Mouse (Mus musculus): ENCODE data around the gene Ficd.
"Not testable (repeated sequence)": the region's sequence is repeated elsewhere in the genome, so short reads cannot be mapped to it uniquely, and the experiment has no call there.

The Ficd gene

GRCm38 (mm10) chr5:113773664-113774063 lies 38.1 kb downstream of the Ficd start:
- peak; percentile 64 for DNase-seq (ENCODE audit: low read depth)

- DNase-seq (ENCODE audit: low read depth): no peak
These were observed 40.0 kb downstream of the Ficd start for GRCm38 (mm10) chr5:113775585-113775984.

- DNase-seq (ENCODE audit: low read depth): no peak
These were observed 40.7 kb downstream of the Ficd start for GRCm38 (mm10) chr5:113776128-113776895.

- DNase-seq (ENCODE audit: low read depth): no peak
These were observed 41.3 kb downstream of the Ficd start for GRCm38 (mm10) chr5:113776896-113777226.

- DNase-seq (ENCODE audit: low read depth): not testable (repeated sequence)
These were observed 42.1 kb downstream of the Ficd start for GRCm38 (mm10) chr5:113777728-113778127.

- DNase-seq (ENCODE audit: low read depth): no peak
These were observed 44.0 kb downstream of the Ficd start for GRCm38 (mm10) chr5:113779569-113779968.

GRCm38 (mm10) chr5:113780082-113780752 lies 44.6 kb downstream of the Ficd start:
- no peak for DNase-seq (ENCODE audit: low read depth)

- DNase-seq (ENCODE audit: low read depth): no peak
These were observed 45.2 kb downstream of the Ficd start for GRCm38 (mm10) chr5:113780763-113781162.

GRCm38 (mm10) chr5:113781254-113781653 lies 45.7 kb downstream of the Ficd start:
- no peak for DNase-seq (ENCODE audit: low read depth)

GRCm38 (mm10) chr5:113781875-113782274 lies 46.3 kb downstream of the Ficd start:
- no peak for DNase-seq (ENCODE audit: low read depth)

GRCm38 (mm10) chr5:113782624-113783023 lies 47.0 kb downstream of the Ficd start:
- DNase-seq (ENCODE audit: low read depth): no peak

- DNase-seq (ENCODE audit: low read depth): peak; percentile 78
These were observed 48.0 kb downstream of the Ficd start for GRCm38 (mm10) chr5:113783581-113784001.

GRCm38 (mm10) chr5:113784104-113784503 lies 48.5 kb downstream of the Ficd start:
- DNase-seq (ENCODE audit: low read depth): not testable (repeated sequence)

- no peak for DNase-seq (ENCODE audit: low read depth)
These were observed 51.4 kb downstream of the Ficd start for GRCm38 (mm10) chr5:113786985-113787384.

- no peak for DNase-seq (ENCODE audit: low read depth)
These were observed 53.0 kb downstream of the Ficd start for GRCm38 (mm10) chr5:113788645-113789044.

- DNase-seq (ENCODE audit: low read depth): no peak
These were observed 53.6 kb downstream of the Ficd start for GRCm38 (mm10) chr5:113789075-113789788.

All from fibroblast of lung, adult 2 months (primary cell).